Mouse (Mus musculus) liver, embryonic 14.5 days (tissue): ENCODE results near the gene E330009J07Rik.

Source experiments
- CTCF ChIP-seq: IDR thresholded peaks from 2 replicates; pipeline ENCODE4 v1.5.1; 2016; ENCODE audit warnings: antibody characterized with exemption, low read depth, control low read depth
- EP300 ChIP-seq: IDR thresholded peaks from 2 replicates; pipeline ENCODE4 v1.6.1; 2016; ENCODE audit warnings: antibody characterized with exemption, low read depth

DNA sequence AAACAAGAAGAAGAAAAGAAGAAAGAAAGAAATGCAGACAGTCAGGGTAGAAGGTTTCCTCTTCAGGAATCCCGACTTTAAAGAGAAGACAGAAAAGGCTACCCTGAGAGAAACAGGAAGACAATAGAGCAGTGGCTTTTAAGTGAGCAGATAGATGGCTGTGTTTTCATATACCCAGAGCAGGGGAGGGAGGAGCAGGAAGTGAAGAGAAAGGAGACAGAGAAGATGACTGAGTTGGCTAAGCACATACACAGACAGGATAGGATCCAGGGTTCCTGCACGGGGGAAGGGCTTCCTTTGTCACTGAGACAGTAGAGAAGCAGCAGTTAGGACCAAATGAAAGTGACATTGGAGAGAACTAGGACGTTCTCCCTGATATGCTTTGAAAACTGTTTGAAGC, 50.3 kb downstream of the E330009J07Rik start:
- TF ChIP-seq CTCF (no peak), EP300 (no peak)
